Mouse (Mus musculus) heart, postnatal 25 days (tissue): Measurements from ENCODE around the gene Itpk1. TPM values are rescaled to one million over a fixed set of nuclear protein-coding genes. Genes with fewer than 3 reads are reported as not detected.
A peak's percentile ranks its signal among the peaks of the same experiment; 100 is the strongest.

Experiments
- DNase-seq: peaks from one replicate; pipeline ENCODE4 v3.0.0; 2022; ENCODE audit warnings: low spot score
- intact Hi-C: fragments of 180-260 bp; cut with DNase I; formaldehyde crosslinking; loops from one replicate; pipeline ENCODE4 v1.15.1; 2025
- total RNA-seq, 2 experiments: library from RNA; stranded (reverse); gene quantifications; 2 replicates each; pipeline ENCODE4 v1.2.3; 2021

Itpk1 gene
- total RNA-seq, 2 experiments from 2014 or later: 8.3 to 8.9 TPM

DNA sequence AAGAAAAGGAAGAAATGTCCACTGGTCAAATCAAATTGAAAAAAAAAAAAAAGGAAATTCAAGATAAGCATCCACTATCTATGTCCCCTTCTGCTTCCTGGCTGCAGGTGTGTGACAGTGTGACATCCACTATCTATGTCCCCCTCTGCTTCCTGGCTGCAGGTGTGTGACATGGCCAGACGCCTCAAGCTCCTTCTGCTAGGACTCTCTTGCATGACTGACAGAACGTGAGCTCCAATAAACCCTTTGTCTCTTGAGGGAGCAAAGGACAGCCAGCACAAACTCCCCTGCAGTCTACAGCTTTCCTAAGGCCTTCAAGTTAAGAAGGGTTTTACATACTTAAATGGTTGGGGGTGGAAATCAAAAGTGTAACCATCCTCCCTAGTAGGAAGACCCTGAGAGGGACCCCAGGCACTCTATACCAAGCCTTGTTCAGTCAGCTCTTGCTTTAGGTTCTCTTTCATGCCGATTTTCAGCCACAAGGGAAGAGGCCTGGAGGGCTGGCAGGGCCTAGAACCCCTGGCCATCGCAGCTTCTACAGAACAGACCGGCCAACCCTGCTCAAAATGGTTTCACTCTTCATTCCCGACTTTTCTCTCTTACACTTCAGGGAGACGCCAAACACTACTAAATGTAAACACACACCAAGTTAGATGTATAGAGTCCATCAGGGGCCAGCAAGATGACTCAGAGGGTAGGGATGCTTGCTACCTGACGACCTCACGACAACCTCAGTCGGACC lies 10.1 kb upstream of the Itpk1 start:
- intact Hi-C loops: loop anchor here (5.0 kb wide), 1 partner anchor 193 kb away; no protein-coding TSS in a partner anchor
- DNase-seq: no peak

DNA sequence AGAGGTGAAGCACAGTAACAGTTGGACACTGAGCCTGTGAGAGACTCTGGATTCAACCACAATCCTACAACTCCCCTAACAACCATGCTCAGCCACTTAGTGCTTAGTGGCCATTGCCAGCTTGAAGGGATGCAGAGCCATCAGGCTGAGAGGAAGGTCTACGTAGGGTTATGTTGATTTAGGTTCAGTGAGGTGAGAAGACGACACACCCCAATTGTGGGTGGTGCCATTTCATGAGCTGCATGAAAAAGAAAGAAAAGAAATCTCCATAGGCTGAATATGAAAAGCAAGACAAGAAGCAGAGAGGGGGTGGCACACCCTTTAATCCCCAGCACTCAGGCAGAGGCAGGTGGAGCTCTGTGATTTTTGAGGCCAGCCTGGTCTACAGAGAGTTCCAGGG lies 9.4 kb upstream of the Itpk1 start:
- intact Hi-C loops: no loop called here
- DNase-seq: no peak

DNA sequence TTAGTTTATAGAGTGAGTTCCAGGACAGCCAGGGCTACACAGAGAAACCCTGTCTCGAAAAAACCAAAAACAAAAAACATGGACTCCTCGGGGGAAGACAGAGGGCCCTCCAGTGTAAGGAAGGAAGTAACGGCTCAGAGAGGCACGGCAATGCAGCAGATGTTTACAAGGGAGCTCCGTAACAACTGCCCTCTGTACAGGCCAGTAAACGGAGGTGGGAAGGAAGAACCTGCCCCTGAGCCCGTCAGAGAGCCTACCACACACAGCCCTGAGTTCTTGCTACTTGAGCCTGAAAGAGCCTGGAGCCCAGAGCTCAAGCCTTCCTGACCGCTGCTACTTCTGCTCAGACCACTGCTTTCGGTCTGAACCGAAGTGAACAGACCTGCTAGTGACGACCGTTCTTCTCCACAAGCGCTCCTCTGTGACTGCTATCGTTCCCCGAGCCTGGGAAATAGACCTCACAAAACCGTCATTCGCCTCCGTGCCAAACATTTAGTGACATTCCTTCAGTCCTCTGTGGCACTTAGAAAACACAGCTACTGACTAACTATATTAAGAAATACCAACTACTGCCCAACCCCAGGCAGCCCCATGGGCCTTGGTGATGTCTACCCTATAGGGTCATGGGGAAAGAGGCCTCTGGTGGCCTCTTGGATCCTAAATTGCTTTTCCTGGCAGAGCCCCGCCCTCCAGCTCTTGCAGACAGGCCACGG lies 8.6 kb upstream of the Itpk1 start:
- intact Hi-C loops: no loop called here
- no peak for DNase-seq

DNA sequence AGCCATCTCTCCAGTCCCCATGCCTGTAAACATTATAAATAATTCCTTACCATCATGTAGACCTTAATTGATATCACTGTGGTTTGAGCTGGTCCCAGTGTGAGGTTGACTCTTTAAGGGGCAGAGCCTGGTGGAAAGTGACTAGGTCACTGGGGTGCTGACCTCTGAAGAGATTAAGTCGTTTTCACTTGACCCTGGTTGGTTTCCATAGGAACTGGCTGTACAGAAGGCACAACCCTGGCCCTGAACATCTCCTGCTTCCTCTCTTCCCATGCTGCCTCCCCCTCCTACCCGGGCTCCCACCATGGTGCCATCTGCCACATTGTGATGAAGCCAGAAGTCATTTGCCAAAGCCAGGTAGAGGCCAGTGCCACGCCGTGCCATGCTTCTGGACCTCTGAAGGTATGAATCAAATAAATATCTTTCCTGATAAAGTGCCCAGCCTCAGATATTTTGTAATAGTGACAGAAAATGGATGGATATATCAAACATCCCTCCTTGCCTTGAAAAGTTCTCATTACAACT lies 6.2 kb upstream of the Itpk1 start:
- intact Hi-C loops: no loop called here
- no peak for DNase-seq

DNA sequence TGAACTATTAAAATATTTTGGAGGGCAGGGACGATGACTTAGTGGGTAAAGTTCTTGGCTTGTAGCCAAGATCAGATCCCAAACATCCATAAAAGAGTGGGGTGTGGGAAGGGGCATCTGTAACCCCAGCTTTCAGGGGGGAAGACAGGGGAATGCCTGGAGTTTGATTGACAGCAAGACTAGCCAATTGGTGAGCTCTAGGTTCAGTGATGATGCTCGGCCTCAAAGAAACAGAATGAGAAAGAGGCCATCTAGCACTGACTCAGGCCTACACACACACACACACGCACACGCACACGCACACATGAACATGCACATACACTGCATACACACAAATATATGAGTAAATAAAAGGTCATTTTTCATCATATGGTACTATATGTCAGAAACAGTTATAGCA lies 5.2 kb upstream of the Itpk1 start:
- no peak for DNase-seq
- intact Hi-C loops: no loop called here

DNA sequence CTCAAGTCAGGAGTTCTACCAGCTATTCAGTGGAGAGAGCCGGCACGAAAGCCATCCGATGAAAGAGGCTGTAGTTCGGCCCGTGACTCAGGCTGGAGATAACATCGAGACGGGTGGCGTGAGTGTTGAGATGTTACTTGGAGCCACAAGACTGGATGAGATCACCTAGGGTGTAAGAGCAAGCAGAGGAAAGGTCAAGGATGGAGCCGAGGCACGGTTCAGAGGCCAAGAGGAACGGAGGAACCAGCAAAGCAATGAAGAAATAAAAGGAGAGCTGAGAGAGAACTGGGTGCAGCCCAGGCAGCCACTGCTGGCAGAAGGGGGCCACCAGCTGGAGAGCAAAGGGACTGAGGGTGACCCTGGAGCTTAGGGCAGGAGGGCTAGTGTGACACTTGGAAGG lies 3.5 kb upstream of the Itpk1 start:
- intact Hi-C loops: no loop called here
- no peak for DNase-seq

DNA sequence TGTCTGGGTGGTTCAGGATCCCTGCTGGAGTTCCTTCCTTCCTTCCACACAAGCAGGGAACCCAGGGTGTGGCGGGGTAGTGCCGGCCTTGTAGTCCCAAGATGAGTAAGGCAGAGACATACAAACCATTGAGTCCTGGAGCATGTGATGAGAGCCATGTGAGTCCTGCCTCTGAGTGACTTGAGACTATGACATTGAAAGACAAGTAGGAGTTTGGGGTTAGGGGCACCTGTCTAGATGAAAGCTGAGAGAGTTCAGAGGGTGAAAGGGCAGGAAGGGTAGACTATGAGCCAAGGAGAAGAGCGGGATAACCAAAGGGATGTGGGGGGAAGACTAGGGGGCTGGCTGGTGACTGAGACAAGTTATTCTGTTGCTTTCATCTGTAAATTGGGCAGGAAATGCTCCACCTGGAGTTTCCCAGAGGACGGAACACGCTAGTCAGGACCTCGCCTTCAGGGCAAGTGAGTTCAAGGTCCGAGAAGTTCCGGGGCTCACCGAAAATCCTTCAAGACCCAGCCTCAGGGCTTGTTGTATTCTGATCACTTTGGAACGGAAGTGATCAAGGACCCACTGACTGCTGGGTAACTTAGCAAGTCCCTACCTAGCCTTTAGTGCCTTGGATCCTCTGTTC lies 2.2 kb upstream of the Itpk1 start:
- DNase-seq: no peak
- intact Hi-C loops: loop anchor here (2.0 kb wide), 1 partner anchor 128 kb away; no protein-coding TSS in a partner anchor

DNA sequence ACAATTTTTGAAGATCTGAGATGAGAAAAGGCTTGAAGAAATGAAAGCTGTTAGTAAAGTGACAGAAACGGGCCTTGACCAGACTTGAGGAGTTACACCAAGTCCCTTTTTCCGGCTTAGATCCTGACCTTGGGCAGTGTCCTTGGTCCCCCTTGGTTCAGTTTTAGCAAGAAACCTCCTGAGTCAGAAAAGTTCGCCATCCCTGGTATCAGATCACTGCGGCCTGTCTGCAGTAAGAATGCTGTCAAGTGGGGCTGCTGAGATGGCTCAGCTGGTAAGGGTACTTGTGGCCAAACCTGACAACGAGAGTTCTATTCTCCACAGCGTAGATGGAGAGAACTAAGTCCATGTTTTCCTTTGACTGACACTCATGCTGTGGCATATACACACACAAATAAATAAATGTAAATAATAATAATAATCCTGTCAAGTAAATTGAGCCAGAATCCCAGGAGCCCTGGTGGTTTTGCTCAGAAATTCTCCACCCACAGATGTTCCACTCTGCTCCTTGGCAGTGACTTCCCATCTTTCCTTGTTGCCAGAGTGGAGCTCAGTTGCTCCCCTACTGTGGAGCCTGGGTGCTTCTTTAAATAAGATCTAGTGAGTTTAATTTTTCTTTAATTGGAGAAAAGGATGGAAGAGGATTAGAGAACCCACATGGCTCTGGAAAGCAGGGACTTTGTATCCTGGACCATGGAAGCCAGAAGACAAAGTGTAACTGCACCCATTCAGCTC lies 1.3 kb upstream of the Itpk1 start:
- intact Hi-C loops: loop anchor here (2.0 kb wide), 1 partner anchor 127 kb away; no protein-coding TSS in a partner anchor
- no peak for DNase-seq

DNA sequence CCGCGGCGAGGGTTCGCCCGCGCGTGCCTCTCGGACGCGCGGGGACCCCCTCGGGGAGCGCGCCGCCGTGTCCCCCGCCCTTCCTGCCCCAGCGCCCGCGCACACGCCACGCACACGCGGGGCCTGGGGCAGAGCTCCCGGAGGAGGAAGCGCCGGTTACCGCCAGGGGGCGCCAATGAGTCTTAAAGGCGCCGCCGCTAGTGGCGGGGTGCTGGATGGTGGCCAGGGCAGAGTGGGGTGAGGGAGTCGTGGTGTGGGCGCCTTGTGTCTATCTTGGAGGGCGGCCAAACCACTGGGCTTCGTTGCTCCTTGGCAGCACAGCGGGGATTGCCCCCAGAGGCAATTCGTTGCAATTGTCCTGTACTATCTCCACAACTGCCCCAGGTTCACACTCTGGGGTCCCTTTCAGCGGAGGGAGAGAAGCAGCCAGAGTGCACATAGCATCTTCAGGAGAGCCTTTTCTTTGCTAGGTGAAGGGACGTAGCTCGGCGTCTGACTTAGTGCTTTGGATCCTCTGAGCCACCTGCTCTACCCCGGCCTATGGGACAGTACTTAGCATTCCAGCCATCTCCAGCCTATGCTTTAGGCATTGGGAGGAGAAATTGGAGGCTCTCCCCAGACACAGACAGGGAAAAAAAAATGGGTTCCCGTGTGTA lies 614 bp upstream of the Itpk1 start:
- intact Hi-C loops: no loop called here
- peak; percentile 60 for DNase-seq

DNA sequence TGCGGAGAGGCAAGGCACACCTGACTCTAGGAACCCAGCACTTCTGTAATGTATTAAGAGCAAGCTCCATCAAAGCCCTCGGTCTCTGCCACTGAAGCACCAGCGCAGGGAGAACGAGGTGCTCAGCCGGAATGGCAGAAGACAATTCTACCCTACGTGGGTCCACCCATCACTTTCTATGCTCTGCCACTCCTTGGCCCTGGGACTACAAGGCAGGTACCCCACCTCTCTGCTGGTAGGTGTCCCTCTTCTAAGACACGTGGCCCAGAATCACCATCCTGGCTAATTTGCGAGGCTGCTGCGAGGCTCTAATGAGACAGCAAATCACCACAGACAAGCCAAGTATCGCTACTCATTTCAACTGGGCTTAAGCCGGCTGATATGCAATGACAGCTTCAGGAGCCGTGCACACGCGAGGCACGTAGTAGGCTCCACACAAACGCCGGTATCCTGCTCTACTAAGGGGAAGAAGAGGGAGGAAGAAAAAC lies 765 bp downstream of the Itpk1 start:
- intact Hi-C loops: no loop called here
- DNase-seq: no peak

DNA sequence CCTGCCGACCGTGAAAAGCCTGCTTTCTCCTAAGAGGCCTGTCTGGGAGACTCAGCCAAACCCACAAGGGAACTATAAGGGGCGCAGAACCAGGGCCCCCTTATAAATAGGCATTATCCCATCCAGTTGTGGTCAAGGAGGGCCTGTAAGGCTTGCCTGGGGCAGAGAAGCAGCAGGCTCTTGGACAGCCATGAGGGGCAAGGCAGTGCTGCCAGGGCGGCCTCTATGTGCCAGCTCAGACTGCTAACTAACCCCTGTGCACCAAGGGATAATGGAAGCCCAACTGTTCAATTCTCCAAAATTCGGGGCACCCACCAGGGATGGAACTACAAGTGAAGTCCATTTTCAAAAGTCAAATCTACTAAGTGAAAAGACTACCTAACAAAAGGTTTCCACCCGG lies 1.3 kb downstream of the Itpk1 start:
- intact Hi-C loops: no loop called here
- no peak for DNase-seq

DNA sequence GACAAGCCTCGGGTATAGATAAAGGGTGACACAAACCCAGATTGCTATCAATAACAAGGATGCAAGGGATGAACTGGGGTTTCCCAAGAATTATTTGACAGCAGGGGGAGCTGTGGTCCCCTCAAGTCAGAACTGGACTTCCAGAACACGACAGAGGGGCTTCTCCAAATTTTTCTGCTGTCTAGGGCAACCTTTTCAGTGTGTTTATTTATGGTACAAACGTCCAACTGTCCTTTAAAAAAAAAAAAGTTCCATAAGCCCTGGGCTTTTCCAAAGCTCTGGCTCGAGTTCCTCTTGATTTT lies 1.7 kb downstream of the Itpk1 start:
- intact Hi-C loops: no loop called here
- DNase-seq: no peak

DNA sequence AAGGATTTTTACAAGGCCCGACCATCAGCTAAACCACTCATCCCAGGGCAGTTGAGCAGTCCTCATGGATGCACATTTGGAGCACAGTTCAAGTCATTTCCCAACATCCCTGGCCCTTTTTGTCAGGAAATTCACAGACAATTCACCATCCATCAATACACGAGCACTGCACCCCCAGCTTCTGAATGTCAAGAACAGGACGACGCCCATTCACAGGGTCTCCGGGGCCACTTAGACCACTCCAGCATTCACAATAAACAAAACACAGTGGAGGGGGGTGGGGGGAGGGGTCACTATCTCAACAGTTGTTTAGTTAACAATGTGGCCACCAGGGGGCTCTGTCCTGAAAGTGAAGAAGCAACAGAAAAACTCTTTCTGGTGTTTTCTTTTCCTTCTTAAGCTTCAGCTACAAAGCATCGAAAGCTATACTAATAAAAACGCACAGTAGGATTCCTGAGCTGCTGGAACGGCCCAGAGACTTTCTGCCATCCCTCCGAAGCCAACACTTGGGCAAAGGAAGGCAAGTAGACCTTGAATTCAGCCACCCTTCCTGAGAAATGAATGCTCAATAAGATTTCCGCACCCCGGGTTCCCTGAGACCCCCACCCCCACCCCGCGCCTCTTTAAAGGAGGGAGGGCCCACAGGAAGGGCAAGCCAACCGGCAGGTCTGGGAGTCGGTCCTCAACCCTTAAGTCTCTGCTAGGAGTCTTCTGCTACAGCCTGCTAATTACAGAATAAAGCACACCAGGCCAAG lies 2.2 kb downstream of the Itpk1 start:
- DNase-seq: no peak
- intact Hi-C loops: no loop called here

DNA sequence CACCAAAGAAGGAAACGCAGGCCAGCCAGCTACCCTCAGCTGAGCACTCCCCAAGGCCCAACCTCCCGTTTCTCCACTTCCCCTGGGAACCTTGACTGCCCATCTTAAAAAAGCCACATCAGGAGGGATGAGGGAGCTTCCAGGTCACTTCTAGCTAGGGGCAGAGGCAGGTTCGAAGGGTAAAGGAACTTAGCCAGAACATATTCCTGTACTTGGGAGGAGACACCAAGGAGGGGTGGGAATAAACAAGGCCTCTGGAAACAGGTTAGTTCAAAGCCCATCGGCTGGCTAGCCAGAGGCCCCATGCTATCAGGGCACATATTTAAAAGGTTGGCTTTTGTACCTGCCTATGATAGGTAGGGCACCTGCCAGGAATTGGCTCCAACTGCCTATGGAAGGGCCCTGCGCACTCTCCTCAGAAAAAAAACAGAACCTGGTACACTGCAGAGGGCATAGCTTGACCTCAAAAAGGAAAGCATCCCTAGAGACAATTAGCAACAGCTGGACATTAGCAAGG lies 3.0 kb downstream of the Itpk1 start:
- no peak for DNase-seq
- intact Hi-C loops: no loop called here

DNA sequence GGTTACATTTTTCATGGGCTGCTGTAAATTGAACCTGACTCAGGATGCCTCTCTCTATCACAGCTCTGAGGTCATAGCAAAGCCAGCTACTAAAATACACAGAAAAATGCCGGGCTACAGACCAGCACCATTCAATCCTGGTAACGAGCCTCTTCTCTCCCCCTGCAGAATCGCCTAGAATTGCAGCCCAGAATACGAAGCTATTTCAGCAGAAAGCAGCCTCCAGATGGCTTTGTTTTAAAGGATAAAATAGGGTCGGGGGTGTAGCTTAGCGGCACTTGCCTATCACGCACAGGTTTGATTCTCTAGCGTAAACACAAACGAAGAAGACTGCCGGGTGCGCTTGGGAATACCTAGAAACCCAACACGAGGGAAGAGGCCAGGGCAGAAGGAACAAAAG lies 4.3 kb downstream of the Itpk1 start:
- intact Hi-C loops: no loop called here
- no peak for DNase-seq

DNA sequence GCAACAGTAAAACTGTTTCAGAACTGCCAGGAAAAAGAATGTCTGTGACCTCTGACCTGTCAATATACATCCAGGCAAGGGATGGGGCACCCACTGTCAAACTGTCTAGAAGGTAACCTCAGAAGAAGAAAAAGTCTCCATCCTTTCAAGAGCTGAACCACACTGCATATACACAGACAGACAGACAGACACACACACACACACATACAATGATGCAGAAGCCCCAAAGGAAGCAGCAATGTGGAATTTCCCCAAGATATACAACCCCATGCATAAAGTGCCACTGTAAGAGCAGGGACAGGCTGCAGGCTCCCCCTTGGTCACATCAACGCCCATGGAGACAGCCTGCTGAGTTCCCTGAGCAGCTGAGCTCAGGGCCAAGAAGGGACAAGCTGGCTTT lies 5.6 kb downstream of the Itpk1 start:
- intact Hi-C loops: no loop called here
- no peak for DNase-seq

DNA sequence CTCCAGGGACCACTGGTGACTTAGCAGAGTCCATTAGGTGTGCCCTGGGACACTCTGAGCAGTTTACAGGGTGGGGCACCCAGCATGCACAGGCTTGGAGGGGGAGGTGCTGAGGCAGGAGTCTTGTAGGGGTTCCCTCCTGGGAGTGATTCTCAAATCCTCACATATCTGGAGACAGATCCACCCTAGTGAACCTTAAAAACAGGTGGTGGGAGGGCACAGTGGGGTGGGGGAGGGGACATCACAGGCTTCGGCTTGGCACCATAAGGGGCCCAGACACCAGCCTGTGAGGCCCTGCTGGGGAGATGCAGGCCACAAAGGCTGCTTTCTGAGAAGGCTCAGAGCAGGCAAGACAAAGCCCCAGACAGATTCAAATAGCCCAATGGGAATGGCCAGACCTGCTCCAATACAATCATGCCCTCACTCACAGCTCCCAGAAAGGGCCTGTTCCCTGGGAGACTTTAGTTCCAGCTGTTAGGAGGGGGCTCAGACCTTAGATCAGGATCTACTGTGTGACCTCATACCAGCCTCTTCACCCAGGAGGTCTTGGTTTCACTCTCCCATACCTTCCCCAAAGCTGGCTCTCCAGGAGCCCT lies 6.5 kb downstream of the Itpk1 start:
- DNase-seq: no peak
- intact Hi-C loops: no loop called here

DNA sequence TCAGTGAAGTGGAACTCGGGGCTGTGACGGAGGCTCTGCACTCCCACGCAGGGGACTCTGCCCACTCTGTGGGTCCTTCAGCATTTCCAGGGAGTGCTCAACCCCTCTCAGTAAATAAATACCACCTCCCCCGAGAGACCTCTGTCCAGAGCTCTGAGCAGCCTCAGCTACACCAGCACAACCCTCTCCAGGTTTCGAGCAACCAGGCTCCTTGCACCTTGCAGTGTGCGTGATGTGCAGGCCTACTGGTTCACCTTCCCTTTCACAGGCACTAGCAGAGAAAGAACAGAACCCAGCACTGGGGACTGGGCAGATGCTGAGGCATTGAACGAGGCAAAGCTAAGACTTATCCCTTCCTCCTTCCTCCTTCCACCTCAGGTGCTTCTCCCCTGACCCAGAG lies 7.3 kb downstream of the Itpk1 start:
- DNase-seq: no peak
- intact Hi-C loops: no loop called here
